Mouse (Mus musculus) heart, postnatal 0 days (tissue): ENCODE data around the gene Mthfr.

Experiments used
- CTCF ChIP-seq: IDR thresholded peaks from 2 replicates; pipeline ENCODE4 v1.5.1; 2016; ENCODE audit warnings: antibody characterized with exemption, control low read depth, low read depth
- EP300 ChIP-seq: IDR thresholded peaks from 2 replicates; pipeline ENCODE4 v1.6.1; 2016; ENCODE audit warnings: antibody characterized with exemption, low read depth

DNA sequence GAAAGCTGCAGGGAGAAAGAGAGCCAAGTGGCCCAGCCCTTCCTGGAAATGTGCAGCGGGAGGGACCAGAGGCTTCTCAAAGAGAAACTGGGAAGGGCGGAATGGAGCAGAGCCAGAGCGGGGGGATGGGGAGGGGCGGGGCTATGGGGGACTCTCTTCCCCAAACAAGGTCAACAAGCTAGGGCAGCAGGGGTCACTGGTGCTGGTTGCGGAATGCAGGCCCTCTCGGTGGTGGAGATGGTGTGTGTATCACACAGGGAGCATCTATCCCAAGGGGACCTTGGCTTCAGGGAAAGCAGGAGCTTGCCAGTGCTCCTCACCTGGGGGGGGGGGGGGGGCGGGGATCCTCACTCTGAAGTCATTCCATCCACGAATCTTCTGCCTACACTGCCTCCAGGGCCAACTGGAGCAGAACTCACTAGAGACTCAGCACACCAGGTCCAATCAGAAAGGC is 45.4 kb downstream of the Mthfr start:
- TF ChIP-seq CTCF: no peak
- TF ChIP-seq EP300: no peak
